Mouse (Mus musculus) kidney, adult 2 months (tissue): ENCODE measurements around the gene Aanat. TPM values are rescaled to one million over a fixed set of nuclear protein-coding genes. Genes with fewer than 3 reads are reported as not detected.

Experiments
- DNase-seq: peaks from one replicate; pipeline ENCODE4 v3.0.0; 2021
- H3K27ac ChIP-seq: fragments of 200-500 bp; 2 replicates; pipeline ENCODE4 v1.5.1; 2012; ENCODE audit warnings: low read depth, low read length, control low read depth, inconsistent platforms; ENCODE audit not compliant: insufficient read depth
- H3K27me3 ChIP-seq: fragments of 200-500 bp; replicated peaks from 2 replicates; pipeline ENCODE4 v1.6.1; 2012; ENCODE audit warnings: mild to moderate bottlenecking, moderate library complexity, low read length, inconsistent platforms; ENCODE audit not compliant: control insufficient read depth, insufficient read depth
- H3K36me3 ChIP-seq: fragments of 200-500 bp; 2 replicates; pipeline ENCODE4 v1.6.1; 2012; ENCODE audit warnings: mild to moderate bottlenecking, moderate library complexity, low read length, inconsistent platforms; ENCODE audit not compliant: control insufficient read depth, insufficient read depth
- H3K4me1 ChIP-seq: fragments of 200-500 bp; 2 replicates; pipeline ENCODE4 v1.6.1; 2011; ENCODE audit warnings: low read length; ENCODE audit not compliant: control insufficient read depth, insufficient read depth
- H3K4me3 ChIP-seq: fragments of 200-500 bp; 2 replicates; pipeline ENCODE4 v1.5.1; 2011; ENCODE audit warnings: mild to moderate bottlenecking, low read depth, low read length, control low read depth; ENCODE audit not compliant: insufficient read depth
- CTCF ChIP-seq: fragments of 200-500 bp; conservative IDR thresholded peaks from 2 replicates; pipeline ENCODE4 v1.5.1; 2011; ENCODE audit warnings: low read depth, mild to moderate bottlenecking, control low read depth, low read length, moderate library complexity, mixed read lengths; ENCODE audit not compliant: insufficient read depth, insufficient read length
- POLR2A ChIP-seq: fragments of 200-500 bp; IDR thresholded peaks from one replicate; pipeline ENCODE4 v1.6.1; 2011; ENCODE audit warnings: low read depth, low read length, control low read depth
- WGBS: fragments of 180-500 bp; shearing (Covaris S2); methylation state at CpG from one replicate; pipeline ENCODE4 v1.1.7; 2018; 5-methylcytosine and 5-hydroxymethylcytosine counted together
- polyA plus RNA-seq: library from polyadenylated mRNA; depleted of rRNA; stranded (reverse); fragments of >200 nt; gene quantifications from 2 replicates; pipeline ENCODE4 v1.2.3, GENCODE M21; 2012; rRNA removed

The Aanat gene
- not detected in 2 replicates for polyA plus RNA-seq

- no peaks in the 10 kb centered on the region for H3K36me3 ChIP-seq
- H3K4me1 ChIP-seq: no peaks in the 10 kb centered on the region
- TF ChIP-seq POLR2A: no peak
- no peak for TF ChIP-seq CTCF
- WGBS: 71% methylated on average over 5 of the region's 5 CpGs
- no peaks in the 10 kb centered on the region for H3K27me3 ChIP-seq
- H3K27ac ChIP-seq: no peak within 1 kb of the TSS
- no peak for DNase-seq
- H3K4me3 ChIP-seq: no peak within 1 kb of the TSS
Observed at GRCm38 (mm10) chr11:116586310-116586709, at the start of gene Aanat. Gene Aanat (plus strand): TSS chr11:116586432.

- Histone ChIP-seq H3K27ac (no peak overlapping the region), H3K4me3 (no peak overlapping the region), H3K4me1 (no peaks in the 10 kb centered on the region), H3K27me3 (no peaks in the 10 kb centered on the region), H3K36me3 (no peaks in the 10 kb centered on the region; the same call in 1 of the 2 replicates)
- no peak for DNase-seq
- TF ChIP-seq CTCF (no peak), POLR2A (no peak)
- WGBS: 95% methylated on average over 7 of the region's 7 CpGs
Observed at GRCm38 (mm10) chr11:116536685-116537084, 49.5 kb upstream of the Aanat start.

GRCm38 (mm10) chr11:116537388-116537787, 48.8 kb upstream of the Aanat start:
- WGBS: 74% methylated on average over 5 of the region's 5 CpGs

GRCm38 (mm10) chr11:116538142-116538735, 48.0 kb upstream of the Aanat start:
- DNase-seq: no peak
- Histone ChIP-seq H3K4me3 (no peak overlapping the region), H3K36me3 (no peaks in the 10 kb centered on the region; the same call in 1 of the 2 replicates), H3K27me3 (no peaks in the 10 kb centered on the region), H3K27ac (no peak overlapping the region), H3K4me1 (no peaks in the 10 kb centered on the region)
- TF ChIP-seq CTCF (no peak), POLR2A (no peak)
- 86% methylated on average over 12 of the region's 12 CpGs for WGBS

More at GRCm38 (mm10) chr11:116537388-116537787, 48.8 kb upstream of the Aanat start:
- TF ChIP-seq CTCF (no peak), POLR2A (no peak)
- no peak overlapping the region for H3K27ac ChIP-seq
- H3K4me1 ChIP-seq: no peaks in the 10 kb centered on the region
- no peaks in the 10 kb centered on the region; the same call in 1 of the 2 replicates for H3K36me3 ChIP-seq
- no peaks in the 10 kb centered on the region for H3K27me3 ChIP-seq
- H3K4me3 ChIP-seq: no peak overlapping the region
- no peak for DNase-seq

- no peak for DNase-seq
- H3K4me3 ChIP-seq: no peak overlapping the region
- no peaks in the 10 kb centered on the region; the same call in 1 of the 2 replicates for H3K36me3 ChIP-seq
- H3K4me1 ChIP-seq: no peaks in the 10 kb centered on the region
- 94% methylated on average over 11 of the region's 11 CpGs for WGBS
- no peaks in the 10 kb centered on the region for H3K27me3 ChIP-seq
- H3K27ac ChIP-seq: no peak overlapping the region
- TF ChIP-seq CTCF: no peak
- no peak for TF ChIP-seq POLR2A
Observed at GRCm38 (mm10) chr11:116541183-116541582, 45.0 kb upstream of the Aanat start.

- TF ChIP-seq POLR2A: no peak
- peak; percentile 77 for TF ChIP-seq CTCF
- Histone ChIP-seq H3K4me3 (no peak overlapping the region), H3K27ac (no peak overlapping the region), H3K36me3 (no peaks in the 10 kb centered on the region; the same call in 1 of the 2 replicates), H3K27me3 (no peaks in the 10 kb centered on the region), H3K4me1 (no peaks in the 10 kb centered on the region)
- DNase-seq: peak; percentile 52
- WGBS: 84% methylated on average over 4 of the region's 4 CpGs
Observed at GRCm38 (mm10) chr11:116543110-116543509, 43.1 kb upstream of the Aanat start.

- WGBS: 85% methylated on average over 17 of the region's 17 CpGs
- TF ChIP-seq POLR2A: no peak
- no peak for TF ChIP-seq CTCF
- Histone ChIP-seq H3K4me1 (0 out of 2 replicates have a peak, but pooled peaks cover 6% of the 10 kb centered on the region), H3K27me3 (no peaks in the 10 kb centered on the region), H3K36me3 (no peaks in the 10 kb centered on the region), H3K4me3 (no peak overlapping the region), H3K27ac (no peak overlapping the region)
- DNase-seq: no peak
Observed at GRCm38 (mm10) chr11:116547296-116548060, 38.8 kb upstream of the Aanat start.
